In the genomic region with DNA sequence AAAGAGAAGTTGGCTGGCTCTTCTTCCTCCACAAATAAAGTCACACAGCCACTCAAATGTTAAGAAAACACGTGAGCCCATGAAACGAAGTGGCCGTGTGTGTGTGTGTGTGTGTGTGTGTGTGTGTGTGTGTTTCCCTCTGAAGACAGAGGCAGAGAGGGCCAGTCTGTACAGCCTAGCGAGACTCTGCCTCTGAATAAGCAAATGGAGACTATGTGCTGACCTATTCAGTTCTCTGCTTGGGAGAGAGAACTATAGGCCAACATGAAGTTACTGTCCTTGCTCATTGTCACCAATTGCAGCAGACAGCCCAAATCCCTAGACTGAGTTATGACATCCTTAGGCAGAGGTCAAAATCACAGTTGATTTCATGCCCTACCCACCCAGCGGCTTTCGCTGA, we compare ENCODE assay signal across 8 mouse cellular contexts. TPM values are rescaled to one million over a fixed set of nuclear protein-coding genes. Genes with fewer than 3 reads are reported as not detected.
DNase-seq lines count a peak whose midpoint lies in the region; ATAC-seq and TF ChIP-seq lines count a peak whose summit lies in the region.

No protein-coding gene starts in this region.

- H3K36me3 ChIP-seq in heart, embryonic 11.5 days (ENCODE audit: control insufficient read depth, insufficient read depth, low read length), result peaks cover 3% of the 10 kb centered on the region; the same call in 1 of the 2 replicates
- H3K36me3 ChIP-seq in E14TG2a.4 (ENCODE audit: insufficient read depth, low read length), result no peaks in the 10 kb centered on the region; the same call in 1 of the 2 replicates
- H3K36me3 ChIP-seq in forebrain, embryonic 16.5 days (ENCODE audit: control insufficient read depth, insufficient read depth), result no peaks in the 10 kb centered on the region
- no peaks in the 10 kb centered on the region for H3K36me3 ChIP-seq in liver, embryonic 14.5 days (replicated peaks; ENCODE audit: control insufficient read depth, insufficient read depth, low read depth)

- 43% methylated on average over 6 of the region's 6 CpGs for WGBS in heart, embryonic 11.5 days (ENCODE audit: insufficient replicate concordance)
- 29% methylated on average over 6 of the region's 6 CpGs for WGBS in forebrain, embryonic 16.5 days
- 38% methylated on average over 6 of the region's 6 CpGs for WGBS in liver, embryonic 14.5 days (ENCODE audit: insufficient replicate concordance)

- peak; percentile 44; the same call in 1 of the 2 replicates for ATAC-seq in heart, embryonic 11.5 days (replicated peaks; ENCODE audit: insufficient number of reproducible peaks, low FRiP score, low TSS enrichment)
- peak; percentile 50 for ATAC-seq in forebrain, embryonic 16.5 days
- peak; percentile 46; the same call in 1 of the 2 replicates for ATAC-seq in liver, embryonic 14.5 days (ENCODE audit: insufficient read depth)
- no peak for ATAC-seq in activated CD4-positive, CD25-positive, alpha-beta regulatory T cell, adult 4 months

- peak overlapping the region; percentile 68 for H3K4me2 ChIP-seq in heart, embryonic 11.5 days
- peak overlapping the region; percentile 96 for H3K4me2 ChIP-seq in forebrain, embryonic 16.5 days (ENCODE audit: low read length)
- peak overlapping the region; percentile 45 for H3K4me2 ChIP-seq in liver, embryonic 14.5 days (ENCODE audit: low read depth)

- no peak for TF ChIP-seq CTCF in E14TG2a.4 (conservative IDR thresholded peaks at IDR 0.05; ENCODE audit: low read length)
- no peak for TF ChIP-seq CTCF in liver, embryonic 14.5 days (IDR thresholded peaks at IDR 0.05; ENCODE audit: low read depth)

- peak overlapping the region; percentile 89 for H3K27ac ChIP-seq in heart, embryonic 11.5 days (ENCODE audit: low read depth, low read length)
- 0 out of 2 replicates have a peak overlapping the region, but pooled peaks have one; percentile 43 for H3K27ac ChIP-seq in forebrain, embryonic 16.5 days (ENCODE audit: low read length)
- no peak overlapping the region for H3K27ac ChIP-seq in liver, embryonic 14.5 days

- H3K9me3 ChIP-seq in heart, embryonic 11.5 days (replicated peaks; ENCODE audit: control insufficient read depth, low read length), result no peaks in the 10 kb centered on the region
- H3K9me3 ChIP-seq in E14TG2a.4 (ENCODE audit: low read length), result no peaks in the 10 kb centered on the region
- H3K9me3 ChIP-seq in forebrain, embryonic 16.5 days (ENCODE audit: control insufficient read depth, low read length), result no peaks in the 10 kb centered on the region
- H3K9me3 ChIP-seq in liver, embryonic 14.5 days (ENCODE audit: control insufficient read depth, low read length), result no peaks in the 10 kb centered on the region

- H3K4me1 ChIP-seq in heart, embryonic 11.5 days (ENCODE audit: control insufficient read depth, insufficient read depth, low read length), result peaks cover 9% of the 10 kb centered on the region
- peaks cover 12% of the 10 kb centered on the region for H3K4me1 ChIP-seq in E14TG2a.4 (replicated peaks; ENCODE audit: low read depth, low read length)
- peaks cover 3% of the 10 kb centered on the region; the same call in 1 of the 2 replicates for H3K4me1 ChIP-seq in forebrain, embryonic 16.5 days (replicated peaks; ENCODE audit: control insufficient read depth, insufficient read depth, low read length)
- no peaks in the 10 kb centered on the region for H3K4me1 ChIP-seq in liver, embryonic 14.5 days (replicated peaks; ENCODE audit: control insufficient read depth in 2 of 2, insufficient read depth in 2 of 2, low read length in 1 of 2)

- no peak for DNase-seq in heart, postnatal 25 days (ENCODE audit: low spot score)
- no peak for DNase-seq in liver, embryonic 14.5 days (ENCODE audit: low read depth in 3 of 3, low spot score in 3 of 3)
- no peak for DNase-seq in layer of hippocampus, postnatal 25 days (ENCODE audit: extremely low spot score in 1 of 2, low spot score in 1 of 2)
- DNase-seq in thymus, postnatal 10 days (ENCODE audit: low spot score in 2 of 2), result no peak

- intact Hi-C loops in heart, postnatal 25 days (cut with DNase I), result loop anchor here (5.0 kb wide), 2 partner anchors 60 to 200 kb away; no protein-coding TSS in a partner anchor

- no peaks in the 10 kb centered on the region for H3K27me3 ChIP-seq in heart, embryonic 11.5 days (ENCODE audit: control insufficient read depth, insufficient read depth, low read length)
- H3K27me3 ChIP-seq in E14TG2a.4 (ENCODE audit: insufficient read depth, low read length), result peaks cover 40% of the 10 kb centered on the region
- H3K27me3 ChIP-seq in forebrain, embryonic 16.5 days (replicated peaks; ENCODE audit: control insufficient read depth, insufficient read depth, low read length), result no peaks in the 10 kb centered on the region
- peaks cover 12% of the 10 kb centered on the region for H3K27me3 ChIP-seq in liver, embryonic 14.5 days (ENCODE audit: control insufficient read depth, insufficient read depth, low read length)

- H3K4me3 ChIP-seq in heart, embryonic 11.5 days (ENCODE audit: low read depth, low read length), result peak overlapping the region; percentile 55
- peak overlapping the region; percentile 75 for H3K4me3 ChIP-seq in E14TG2a.4 (replicated peaks; ENCODE audit: low read length)
- H3K4me3 ChIP-seq in forebrain, embryonic 16.5 days (replicated peaks; ENCODE audit: low read length), result peak overlapping the region; percentile 67
- H3K4me3 ChIP-seq in liver, embryonic 14.5 days (ENCODE audit: insufficient read depth in 1 of 2, low read depth in 2 of 2, low read length in 2 of 2), result no peak overlapping the region; a peak in 1 of 4 replicates

- H3K9ac ChIP-seq in heart, embryonic 11.5 days (ENCODE audit: low read depth, low read length), result peak overlapping the region; percentile 67
- peak overlapping the region; percentile 75; the same call in 1 of the 2 replicates for H3K9ac ChIP-seq in forebrain, embryonic 16.5 days (replicated peaks; ENCODE audit: low read depth, low read length)
- H3K9ac ChIP-seq in liver, embryonic 14.5 days (replicated peaks), result no peak overlapping the region

- no peak for TF ChIP-seq EP300 in liver, embryonic 14.5 days (IDR thresholded peaks at IDR 0.05; ENCODE audit: low read depth)

RNA-seq across cellular contexts. Expression of a gene that starts 0.6 kb away (rescaled TPM):
- 58.4 and 72.9 TPM in 2 replicates for polyA plus RNA-seq in heart, embryonic 11.5 days (2014; fragmentation: Nextera tagmentation; extraction: Ambion mirVana)
- total RNA-seq in heart, postnatal 25 days (2021), result 100 to 1,000 TPM in 1 of 2 experiments, 10 to 100 TPM in 1; 94.9 to 102 TPM
- 9.0 and 10.3 TPM in 2 replicates for polyA plus RNA-seq in forebrain, embryonic 16.5 days (2015; fragmentation: Nextera tagmentation; extraction: Ambion mirVana)
- polyA plus RNA-seq in liver, embryonic 14.5 days (2012; rRNA removed), result 0.51 and 0.65 TPM in 2 replicates
- polyA plus RNA-seq in liver, embryonic 14.5 days (2014; fragmentation: Nextera tagmentation; extraction: Ambion mirVana), result 0.78 and 1.1 TPM in 2 replicates
- polyA plus RNA-seq in activated CD4-positive, CD25-positive, alpha-beta regulatory T cell, adult 4 months (2017; shearing (Covaris generic)), result not detected
- total RNA-seq in layer of hippocampus, postnatal 25 days (2021), result 10 to 100 TPM; 47.4 to 55.9 TPM

Comparison
In these comparisons a context has a peak if more than half of its experiments do, and no peak if none do; other contexts are left out.
1. H3K4me2 ChIP-seq: peak in every context shown above with its lines; median percentile 96 in forebrain, embryonic 16.5 days; 68 in heart, embryonic 11.5 days; 45 in liver, embryonic 14.5 days.
2. H3K4me3 ChIP-seq: peak in heart, embryonic 11.5 days (single experiment), E14TG2a.4 (single experiment) and forebrain, embryonic 16.5 days (single experiment); none in liver, embryonic 14.5 days (0 of 2).